In the genomic region with DNA sequence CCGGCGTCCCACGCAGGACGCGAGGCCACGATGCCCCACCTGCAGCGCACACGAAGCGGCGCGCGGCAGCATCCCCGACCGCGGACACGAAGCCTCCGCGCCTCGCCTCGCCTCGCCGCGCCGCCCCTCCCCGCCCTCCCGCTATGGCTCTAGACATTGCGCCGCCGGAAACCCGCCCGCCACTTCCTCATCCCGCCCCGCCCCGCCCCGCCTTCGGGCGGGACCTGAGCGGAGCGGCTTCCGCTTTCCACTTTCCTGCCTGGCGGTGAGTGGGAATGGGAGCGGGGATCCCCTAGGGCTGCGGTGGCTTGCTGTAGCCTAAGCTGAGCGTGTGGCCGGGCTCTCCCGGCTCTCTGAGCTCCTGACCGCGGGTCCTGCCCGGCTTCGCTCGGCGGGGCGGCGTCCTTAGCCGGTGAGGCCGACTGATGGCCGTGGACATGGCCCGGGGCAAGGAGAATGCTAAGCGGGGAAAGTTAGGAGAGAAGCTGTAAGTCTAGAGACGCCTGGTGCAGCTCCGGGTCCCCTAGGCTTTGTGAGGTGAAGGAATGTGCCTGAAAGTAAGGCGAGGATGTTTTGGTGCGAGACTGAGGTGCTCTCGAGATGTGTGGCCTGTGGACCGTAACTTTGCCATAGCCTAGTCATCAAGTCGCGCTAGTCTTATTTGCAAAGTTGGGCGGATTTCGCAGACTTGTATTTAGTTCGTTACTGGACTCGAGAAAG, we compare ENCODE assay signal across 8 mouse cellular contexts. TPM values are rescaled to one million over a fixed set of nuclear protein-coding genes. Genes with fewer than 3 reads are reported as not detected.
A peak's percentile ranks its signal among the peaks of the same experiment; 100 is the strongest.
DNase-seq lines count a peak whose midpoint lies in the region; ATAC-seq lines count a peak whose summit lies in the region.

Gene Smim15 (plus strand): TSS at position 225 of the 720 bp plus-strand sequence.

- peaks cover 23% of the 10 kb centered on the region for H3K36me3 ChIP-seq in erythroblast, embryonic 14.5 days (ENCODE audit: control insufficient read depth)
- peaks cover 3% of the 10 kb centered on the region; the same call in 1 of the 2 replicates for H3K36me3 ChIP-seq in heart, embryonic 11.5 days (ENCODE audit: control insufficient read depth, insufficient read depth, low read length)
- H3K36me3 ChIP-seq in kidney, embryonic 16.5 days (ENCODE audit: insufficient read depth, low read length), result peaks cover 11% of the 10 kb centered on the region

- peak within 1 kb of the TSS; percentile 96 for H3K9ac ChIP-seq in heart, embryonic 11.5 days (ENCODE audit: low read depth, low read length)
- H3K9ac ChIP-seq in kidney, embryonic 16.5 days (replicated peaks; ENCODE audit: low read length), result peak within 1 kb of the TSS; percentile 79

- H3K9me3 ChIP-seq in erythroblast, embryonic 14.5 days (ENCODE audit: control insufficient read depth, low read length), result no peaks in the 10 kb centered on the region
- no peaks in the 10 kb centered on the region for H3K9me3 ChIP-seq in heart, embryonic 11.5 days (replicated peaks; ENCODE audit: control insufficient read depth, low read length)
- H3K9me3 ChIP-seq in kidney, embryonic 16.5 days (ENCODE audit: low read length), result no peaks in the 10 kb centered on the region

- H3K4me1 ChIP-seq in erythroblast, embryonic 14.5 days (ENCODE audit: control insufficient read depth), result peaks cover 35% of the 10 kb centered on the region
- peaks cover 14% of the 10 kb centered on the region for H3K4me1 ChIP-seq in heart, embryonic 11.5 days (ENCODE audit: control insufficient read depth, insufficient read depth, low read length)
- peaks cover 37% of the 10 kb centered on the region for H3K4me1 ChIP-seq in kidney, embryonic 16.5 days (ENCODE audit: insufficient read depth, low read length)

- no peaks in the 10 kb centered on the region for H3K27me3 ChIP-seq in erythroblast, embryonic 14.5 days (ENCODE audit: control insufficient read depth)
- no peaks in the 10 kb centered on the region for H3K27me3 ChIP-seq in heart, embryonic 11.5 days (ENCODE audit: control insufficient read depth, insufficient read depth, low read length)
- H3K27me3 ChIP-seq in kidney, embryonic 16.5 days (ENCODE audit: insufficient read depth, low read length), result no peaks in the 10 kb centered on the region

- peak; percentile 92 for DNase-seq in CD4-positive, CD25-positive, alpha-beta regulatory T cell, adult 2 months (ENCODE audit: low read depth, low spot score)
- peak; percentile 77 for DNase-seq in brain, embryonic 18.5 days (ENCODE audit: low read depth, low spot score)
- peak; percentile 94 for DNase-seq in liver
- peak; percentile 68 to 80 for DNase-seq in monocyte, adult 2 months (ENCODE audit: low read depth in 1 of 2, low spot score in 2 of 2)
- DNase-seq in spleen, postnatal 14 days (ENCODE audit: low spot score in 2 of 2), result peak; percentile 74 to 82

- peak within 1 kb of the TSS; percentile 87 for H3K4me2 ChIP-seq in heart, embryonic 11.5 days
- peak within 1 kb of the TSS; percentile 68 for H3K4me2 ChIP-seq in kidney, embryonic 16.5 days (replicated peaks; ENCODE audit: low read depth, low read length)

- ATAC-seq in heart, embryonic 11.5 days (replicated peaks; ENCODE audit: insufficient number of reproducible peaks, low FRiP score, low TSS enrichment), result peak; percentile 96
- peak; percentile 96 for ATAC-seq in kidney, embryonic 16.5 days (ENCODE audit: low FRiP score, low TSS enrichment)

- under 1% methylated on average over 62 of the region's 71 CpGs for WGBS in heart, embryonic 11.5 days (ENCODE audit: insufficient replicate concordance)
- WGBS in kidney, embryonic 16.5 days, result under 1% methylated on average over 71 of the region's 71 CpGs

- H3K27ac ChIP-seq in heart, embryonic 11.5 days (ENCODE audit: low read depth, low read length), result peak within 1 kb of the TSS; percentile 92
- peak within 1 kb of the TSS; percentile 99 for H3K27ac ChIP-seq in kidney, embryonic 16.5 days (ENCODE audit: low read length)

- H3K4me3 ChIP-seq in erythroblast, embryonic 14.5 days (replicated peaks), result peak within 1 kb of the TSS; percentile 84
- peak within 1 kb of the TSS; percentile 95 for H3K4me3 ChIP-seq in heart, embryonic 11.5 days (ENCODE audit: low read depth, low read length)
- H3K4me3 ChIP-seq in kidney, embryonic 16.5 days (ENCODE audit: low read length), result peak within 1 kb of the TSS; percentile 62

RNA-seq across cellular contexts. Expression of gene Smim15, which starts in this region (rescaled TPM):
- 0.10 and 0.30 TPM in 2 replicates for polyA plus RNA-seq in erythroblast, embryonic 14.5 days (2012)
- 32.3 and 32.7 TPM in 2 replicates for polyA plus RNA-seq in heart, embryonic 11.5 days (2014; fragmentation: Nextera tagmentation; extraction: Ambion mirVana)
- 80.5 and 84.7 TPM in 2 replicates for polyA plus RNA-seq in kidney, embryonic 16.5 days (2015; fragmentation: Nextera tagmentation; extraction: Ambion mirVana)

Comparison
In these comparisons a context has a peak if more than half of its experiments do, and no peak if none do; other contexts are left out.
1. Peak in every context shown above with its lines: DNase-seq, ATAC-seq, H3K4me3 ChIP-seq and H3K27ac ChIP-seq.
2. RNA of gene Smim15 (polyA plus RNA-seq): 80.5 to 84.7 TPM in kidney, embryonic 16.5 days and 32.3 to 32.7 TPM in heart, embryonic 11.5 days; 0.10 to 0.30 TPM in erythroblast, embryonic 14.5 days; every median in the first group is over 10 times any median in the second.